Mouse (Mus musculus) embryonic facial prominence, embryonic 15.5 days (tissue): ENCODE results near the gene Mal. TPM values are rescaled to one million over a fixed set of nuclear protein-coding genes. Genes with fewer than 3 reads are reported as not detected.
"Not testable (repeated sequence)": the region's sequence is repeated elsewhere in the genome, so short reads cannot be mapped to it uniquely, and the experiment has no call there.

ENCODE experiments used
- ATAC-seq: fragments of 200-750 bp; cut with Nextera tagmentation; 2 replicates; pipeline ENCODE4 v1.8.0; 2017; ENCODE audit warnings: low read depth, moderate TSS enrichment; ENCODE audit not compliant: insufficient number of reproducible peaks, low FRiP score, low TSS enrichment
- H3K27ac ChIP-seq: fragments of 300-500 bp; sonication (generic); replicated peaks from 2 replicates; pipeline ENCODE4 v1.5.1; 2015; ENCODE audit warnings: mild to moderate bottlenecking, inconsistent platforms
- H3K27me3 ChIP-seq: fragments of 300-500 bp; sonication (generic); 2 replicates; pipeline ENCODE4 v1.6.1; 2015; ENCODE audit warnings: inconsistent platforms
- H3K36me3 ChIP-seq: fragments of 300-500 bp; sonication (generic); 2 replicates; pipeline ENCODE4 v1.6.1; 2015; ENCODE audit warnings: mild to moderate bottlenecking, inconsistent platforms
- H3K4me1 ChIP-seq: fragments of 300-500 bp; sonication (generic); 2 replicates; pipeline ENCODE4 v1.6.1; 2015; ENCODE audit warnings: inconsistent platforms
- H3K4me2 ChIP-seq: fragments of 300-500 bp; sonication (generic); replicated peaks from 2 replicates; pipeline ENCODE4 v1.6.1; 2015; ENCODE audit warnings: mild to moderate bottlenecking, inconsistent platforms
- H3K4me3 ChIP-seq: fragments of 300-500 bp; sonication (generic); replicated peaks from 2 replicates; pipeline ENCODE4 v1.5.1; 2015; ENCODE audit warnings: mild to moderate bottlenecking, inconsistent platforms
- H3K9ac ChIP-seq: fragments of 300-500 bp; sonication (generic); 2 replicates; pipeline ENCODE4 v1.6.1; 2015; ENCODE audit warnings: inconsistent platforms
- H3K9me3 ChIP-seq: fragments of 300-500 bp; sonication (generic); replicated peaks from 2 replicates; pipeline ENCODE4 v1.6.1; 2016; ENCODE audit warnings: inconsistent platforms
- WGBS: fragments of 180-500 bp; shearing (Covaris S2); methylation state at CpG from one replicate; pipeline ENCODE4 v1.1.7; 2015; 5-methylcytosine and 5-hydroxymethylcytosine counted together
- polyA plus RNA-seq: library from polyadenylated mRNA; unstranded; fragments of >200 nt; fragmentation: Nextera tagmentation; extraction: Ambion mirVana; gene quantifications from 2 replicates; pipeline ENCODE4 v1.2.1, GENCODE M21; 2015

Gene Mal
- polyA plus RNA-seq, 1 experiment from 2014 or later: 73.1 TPM

DNA sequence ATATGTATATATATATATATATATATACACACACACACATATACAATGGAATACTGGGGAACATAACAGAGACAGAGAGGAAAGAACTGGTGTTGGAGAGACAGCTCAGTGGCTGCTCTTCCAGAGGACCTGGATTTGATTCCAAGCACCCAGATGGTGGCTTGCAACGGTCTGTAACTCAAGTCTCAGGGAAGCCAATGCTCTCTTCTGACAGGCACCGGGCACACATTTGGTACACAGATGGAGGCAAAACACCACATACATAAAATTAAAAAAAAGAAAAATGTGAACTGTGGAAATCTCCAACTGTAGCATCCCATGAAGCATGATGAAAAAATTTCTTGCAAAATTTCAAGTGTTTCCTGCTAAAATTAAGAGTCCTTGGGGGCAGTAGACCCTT lies 31.7 kb downstream of the Mal start:
- Histone ChIP-seq H3K27me3 (0 out of 2 replicates have a peak, but pooled peaks cover 3% of the 10 kb centered on the region), H3K9me3 (no peaks in the 10 kb centered on the region), H3K36me3 (no peaks in the 10 kb centered on the region), H3K4me1 (no peaks in the 10 kb centered on the region), H3K27ac (no peak overlapping the region), H3K9ac (no peak overlapping the region), H3K4me2 (no peak overlapping the region), H3K4me3 (no peak overlapping the region)
- 66% methylated on average over 2 of the region's 2 CpGs for WGBS
- no peak for ATAC-seq

DNA sequence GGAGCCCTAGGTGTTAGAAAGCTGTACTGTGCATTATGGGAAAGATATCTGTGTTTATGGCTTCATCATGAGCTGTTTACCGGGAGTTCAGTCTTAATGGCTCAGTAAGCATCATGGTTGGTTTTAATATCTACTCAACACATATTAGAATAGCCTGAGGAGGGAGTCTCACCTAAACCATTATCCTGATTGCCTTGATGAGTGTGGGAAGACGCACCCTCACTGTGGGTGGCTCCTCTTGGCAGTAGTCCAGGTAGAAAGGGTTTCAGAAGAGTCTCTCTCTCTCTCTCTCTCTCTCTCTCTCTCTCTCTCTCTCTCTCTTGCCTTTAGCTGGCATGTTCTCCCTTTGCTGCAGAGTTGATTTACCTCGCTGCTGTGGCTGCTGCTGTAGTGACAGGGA lies 34.4 kb downstream of the Mal start:
- WGBS: 38% methylated on average over 3 of the region's 3 CpGs
- ATAC-seq: no peak

DNA sequence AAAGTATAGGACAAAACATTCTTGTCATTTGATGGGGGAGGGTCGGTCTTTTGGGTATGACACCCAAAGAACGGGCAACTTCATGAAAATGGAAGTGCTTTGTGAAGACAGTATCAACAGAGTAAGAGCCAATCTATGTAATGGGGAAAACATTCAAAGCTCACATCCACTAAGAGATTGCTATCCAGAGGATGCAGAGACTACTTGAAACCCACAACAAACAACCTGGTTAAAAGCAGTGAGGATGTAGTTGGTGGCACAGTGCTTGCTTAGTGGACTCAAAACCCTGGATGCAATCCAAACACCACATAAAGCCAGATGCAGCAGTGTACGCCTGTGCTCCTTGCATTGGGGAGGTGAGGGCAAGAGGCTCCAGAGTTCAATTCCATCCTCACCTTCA lies 37.2 kb downstream of the Mal start:
- H3K27me3 ChIP-seq: 0 out of 2 replicates have a peak, but pooled peaks cover 3% of the 10 kb centered on the region
- H3K9ac ChIP-seq: no peak overlapping the region
- 80% methylated on average over 3 of the region's 3 CpGs for WGBS
- no peak overlapping the region for H3K4me3 ChIP-seq
- ATAC-seq: no peak
- no peak overlapping the region for H3K27ac ChIP-seq
- no peak overlapping the region for H3K4me2 ChIP-seq
- H3K9me3 ChIP-seq: no peaks in the 10 kb centered on the region
- no peaks in the 10 kb centered on the region for H3K36me3 ChIP-seq
- H3K4me1 ChIP-seq: no peaks in the 10 kb centered on the region

More for the DNA sequence above, 34.4 kb downstream of the Mal start:
- Histone ChIP-seq H3K36me3 (no peaks in the 10 kb centered on the region), H3K4me1 (no peaks in the 10 kb centered on the region), H3K9me3 (no peaks in the 10 kb centered on the region), H3K27me3 (0 out of 2 replicates have a peak, but pooled peaks cover 3% of the 10 kb centered on the region), H3K27ac (no peak overlapping the region), H3K4me2 (no peak overlapping the region), H3K9ac (no peak overlapping the region), H3K4me3 (no peak overlapping the region)

DNA sequence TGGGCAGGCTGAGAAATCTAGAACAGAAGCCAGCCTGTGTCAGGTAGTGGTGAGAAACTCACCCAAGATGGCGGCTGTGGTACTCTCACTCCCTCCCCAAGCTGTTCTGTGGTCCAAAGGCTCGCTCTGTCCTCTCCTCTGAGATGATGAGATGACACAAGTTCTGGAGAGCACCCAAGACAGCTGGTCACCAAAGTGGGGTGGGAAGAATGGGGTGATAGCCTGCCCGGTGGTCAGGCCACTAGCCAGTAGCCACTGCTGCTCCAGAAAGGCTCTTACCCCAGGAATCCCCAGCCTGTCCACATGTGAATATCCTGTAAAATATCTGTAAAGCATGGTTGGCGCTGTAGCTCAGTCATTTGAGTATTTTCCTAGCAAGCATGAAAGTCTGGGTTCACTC lies 44.2 kb downstream of the Mal start:
- no peaks in the 10 kb centered on the region for H3K27me3 ChIP-seq
- no peak overlapping the region for H3K4me3 ChIP-seq
- ATAC-seq: no peak
- H3K9me3 ChIP-seq: no peaks in the 10 kb centered on the region
- H3K27ac ChIP-seq: no peak overlapping the region
- 89% methylated on average over 4 of the region's 4 CpGs for WGBS
- H3K9ac ChIP-seq: no peak overlapping the region
- H3K36me3 ChIP-seq: no peaks in the 10 kb centered on the region
- H3K4me1 ChIP-seq: 0 out of 2 replicates have a peak, but pooled peaks cover 3% of the 10 kb centered on the region
- H3K4me2 ChIP-seq: no peak overlapping the region

DNA sequence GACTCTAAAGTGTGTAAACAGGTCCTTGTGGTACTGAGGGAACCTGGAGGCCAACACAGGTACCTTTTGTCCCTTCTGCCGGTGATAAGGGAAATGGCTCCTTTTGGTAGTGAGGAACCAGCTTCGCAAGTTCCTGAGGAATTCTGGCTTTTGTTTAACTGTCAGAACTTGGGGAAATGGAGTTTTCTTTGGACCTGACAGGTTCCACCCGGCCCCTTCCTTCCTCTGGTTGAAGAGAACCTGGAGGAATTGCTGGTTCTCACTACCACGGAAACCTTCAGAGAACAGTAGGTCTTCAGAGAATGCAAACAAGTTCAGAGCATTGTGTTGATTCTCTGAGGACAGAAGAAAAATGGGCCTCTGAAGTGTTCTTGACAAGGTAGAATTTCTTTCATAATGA lies 45.1 kb downstream of the Mal start:
- peaks cover 4% of the 10 kb centered on the region; the same call in 1 of the 2 replicates for H3K36me3 ChIP-seq
- no peak for ATAC-seq
- no peak overlapping the region for H3K9ac ChIP-seq
- 83% methylated on average over 4 of the region's 4 CpGs for WGBS
- H3K9me3 ChIP-seq: no peaks in the 10 kb centered on the region
- H3K4me3 ChIP-seq: no peak overlapping the region
- H3K4me2 ChIP-seq: no peak overlapping the region
- H3K27me3 ChIP-seq: no peaks in the 10 kb centered on the region
- H3K27ac ChIP-seq: no peak overlapping the region
- H3K4me1 ChIP-seq: 0 out of 2 replicates have a peak, but pooled peaks cover 3% of the 10 kb centered on the region

DNA sequence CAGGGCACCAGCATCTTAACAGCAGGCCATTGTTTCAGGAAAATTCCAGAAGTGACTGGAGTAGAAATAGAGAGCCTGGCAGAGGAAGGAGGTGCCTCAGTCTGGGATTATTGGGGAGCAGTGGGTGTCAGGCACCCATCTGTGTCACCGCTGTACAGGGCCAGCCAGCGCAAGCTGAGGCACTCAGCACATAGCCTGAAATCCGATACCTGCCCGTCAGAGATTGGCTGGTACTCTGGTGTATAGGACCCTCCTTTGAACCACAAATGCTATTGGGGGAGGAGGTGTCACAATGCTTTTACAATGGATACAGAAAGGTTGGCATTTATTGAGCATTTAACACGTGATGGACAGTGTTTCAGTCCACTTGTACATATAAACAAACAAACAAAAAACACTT lies 47.5 kb downstream of the Mal start:
- H3K27ac ChIP-seq: no peak overlapping the region
- no peak for ATAC-seq
- H3K36me3 ChIP-seq: peaks cover 25% of the 10 kb centered on the region
- no peaks in the 10 kb centered on the region for H3K9me3 ChIP-seq
- H3K27me3 ChIP-seq: no peaks in the 10 kb centered on the region
- H3K9ac ChIP-seq: no peak overlapping the region
- H3K4me2 ChIP-seq: no peak overlapping the region
- H3K4me1 ChIP-seq: 0 out of 2 replicates have a peak, but pooled peaks cover 3% of the 10 kb centered on the region
- WGBS: 3% methylated on average over 5 of the region's 5 CpGs
- no peak overlapping the region for H3K4me3 ChIP-seq

DNA sequence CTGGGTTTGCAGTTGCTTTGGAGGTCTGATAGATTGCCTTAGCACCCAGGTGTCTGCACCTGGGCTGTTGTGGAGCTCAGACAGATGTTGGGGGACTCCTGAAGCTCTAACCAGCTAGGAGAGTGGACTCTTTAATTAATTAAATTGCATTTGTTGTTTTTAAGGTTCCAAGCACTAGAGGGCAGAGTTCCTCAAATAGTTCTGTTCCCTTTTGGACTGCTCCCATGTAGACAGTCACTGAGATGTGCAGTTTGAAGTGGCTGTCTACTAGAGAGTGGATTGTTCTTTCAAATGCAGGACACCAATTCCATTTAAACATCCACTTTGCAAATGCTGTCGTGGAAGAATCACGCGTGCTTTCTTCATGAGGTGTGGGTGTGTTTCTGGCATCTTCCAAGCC lies 48.3 kb downstream of the Mal start:
- 0 out of 2 replicates have a peak, but pooled peaks cover 3% of the 10 kb centered on the region for H3K4me1 ChIP-seq
- no peaks in the 10 kb centered on the region for H3K27me3 ChIP-seq
- WGBS: 35% methylated on average over 3 of the region's 3 CpGs
- H3K4me3 ChIP-seq: no peak overlapping the region
- no peak overlapping the region for H3K9ac ChIP-seq
- peaks cover 30% of the 10 kb centered on the region for H3K36me3 ChIP-seq
- H3K9me3 ChIP-seq: no peaks in the 10 kb centered on the region
- H3K27ac ChIP-seq: no peak overlapping the region
- no peak for ATAC-seq
- H3K4me2 ChIP-seq: no peak overlapping the region

DNA sequence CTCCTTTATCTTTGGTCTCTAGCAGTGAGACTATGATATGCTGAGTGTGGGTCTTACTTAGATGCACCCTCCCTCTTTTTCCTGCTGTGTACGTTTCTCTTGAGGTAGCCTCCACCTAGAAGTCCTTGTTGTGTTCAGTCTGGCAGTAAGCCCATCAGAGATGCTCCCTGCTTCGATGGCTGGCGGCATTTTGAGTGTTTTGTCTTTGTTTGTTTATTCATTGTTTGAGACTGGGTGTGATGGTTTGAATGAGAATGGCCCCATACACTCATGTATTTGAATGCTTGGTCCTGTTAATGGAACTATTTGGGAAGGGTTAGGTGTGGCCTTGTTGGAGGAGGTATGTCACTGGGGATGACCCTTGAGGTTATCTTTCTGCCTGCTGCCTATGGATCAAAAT lies 51.3 kb downstream of the Mal start:
- 87% methylated on average over 3 of the region's 3 CpGs for WGBS
- H3K27me3 ChIP-seq: no peaks in the 10 kb centered on the region

DNA sequence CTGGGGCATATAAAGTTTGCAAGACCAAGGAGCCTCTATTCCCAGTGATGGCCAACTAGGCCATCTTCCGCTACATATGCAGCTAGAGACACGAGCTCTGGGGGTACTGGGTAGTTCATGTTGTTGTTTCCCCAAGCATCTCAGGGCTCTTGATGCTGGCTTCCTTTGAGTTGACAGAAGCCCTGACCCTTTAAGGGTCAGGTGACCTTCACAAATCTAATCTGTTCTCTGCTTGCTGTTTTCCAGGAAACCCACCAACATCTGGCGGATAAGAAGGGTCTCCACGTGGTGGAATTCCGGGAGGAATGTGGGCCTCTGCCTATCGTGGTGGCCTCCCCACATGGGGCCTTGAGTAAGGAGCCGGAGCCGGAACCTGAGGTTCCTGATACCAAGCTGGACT lies 53.1 kb downstream of the Mal start:
- H3K36me3 ChIP-seq: peaks cover 77% of the 10 kb centered on the region
- ATAC-seq, H3K9me3 ChIP-seq, H3K9ac ChIP-seq, H3K4me1 ChIP-seq, H3K27ac ChIP-seq, H3K4me2 ChIP-seq, H3K27me3 ChIP-seq, H3K4me3 ChIP-seq: not testable (repeated sequence)
- WGBS: 83% methylated on average over 6 of the region's 8 CpGs

More for the DNA sequence above, 51.3 kb downstream of the Mal start:
- no peak for ATAC-seq
- no peak overlapping the region for H3K4me2 ChIP-seq
- H3K9ac ChIP-seq: no peak overlapping the region
- H3K36me3 ChIP-seq: peaks cover 58% of the 10 kb centered on the region
- no peak overlapping the region for H3K27ac ChIP-seq
- 0 out of 2 replicates have a peak, but pooled peaks cover 3% of the 10 kb centered on the region for H3K4me1 ChIP-seq
- no peak overlapping the region for H3K4me3 ChIP-seq
- no peaks in the 10 kb centered on the region for H3K9me3 ChIP-seq

DNA sequence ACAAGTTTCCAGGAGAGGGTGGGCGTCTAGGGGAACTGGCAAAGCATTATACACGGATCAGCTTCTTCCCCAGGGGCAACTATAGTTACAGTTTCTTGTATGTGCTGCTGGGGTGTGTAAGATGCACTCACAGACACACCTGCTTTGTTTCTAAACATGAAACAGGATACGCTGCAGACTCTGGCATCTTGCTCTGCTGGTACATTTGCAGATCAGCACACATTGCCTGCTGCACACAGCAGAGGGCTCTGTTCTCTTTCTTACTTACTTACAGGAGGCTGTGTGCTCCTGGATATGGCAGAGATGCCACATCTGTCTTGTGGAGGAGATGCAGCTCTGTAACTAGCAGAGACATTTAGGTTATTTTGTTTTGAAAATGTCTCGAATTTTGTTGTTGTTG lies 65.7 kb downstream of the Mal start:
- Histone ChIP-seq H3K36me3 (peaks cover 34% of the 10 kb centered on the region), H3K27ac (no peak overlapping the region; the same call in 1 of the 2 replicates), H3K4me2 (no peak overlapping the region), H3K9me3 (no peaks in the 10 kb centered on the region), H3K4me3 (no peak overlapping the region), H3K4me1 (peaks cover 17% of the 10 kb centered on the region), H3K27me3 (no peaks in the 10 kb centered on the region), H3K9ac (no peak overlapping the region)
- WGBS: 49% methylated on average over 4 of the region's 4 CpGs
- ATAC-seq: no peak

DNA sequence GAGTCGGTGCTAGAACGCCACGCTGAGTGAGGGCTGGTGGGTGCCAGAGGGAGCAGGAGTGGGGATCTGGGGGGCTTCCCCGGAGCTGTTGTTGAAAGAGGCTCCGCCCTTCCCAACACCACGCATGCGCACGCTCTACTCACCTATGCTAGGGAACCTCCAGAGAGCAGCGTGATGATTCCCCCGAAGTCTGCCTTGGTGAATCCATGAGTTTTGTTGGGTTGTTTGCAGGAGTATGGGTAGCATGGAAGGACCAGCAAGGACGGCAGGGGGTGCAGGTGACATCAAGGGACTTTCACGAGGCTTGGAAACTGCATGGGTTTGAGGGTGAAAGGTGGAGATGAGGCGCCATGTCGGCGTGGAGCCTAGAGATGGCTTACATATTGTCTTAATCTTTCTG lies 66.3 kb downstream of the Mal start:
- 73% methylated on average over 15 of the region's 15 CpGs for WGBS
- Histone ChIP-seq H3K4me2 (no peak overlapping the region), H3K4me1 (peaks cover 17% of the 10 kb centered on the region), H3K36me3 (peaks cover 31% of the 10 kb centered on the region), H3K27ac (no peak overlapping the region; the same call in 1 of the 2 replicates), H3K27me3 (no peaks in the 10 kb centered on the region), H3K4me3 (no peak overlapping the region), H3K9ac (no peak overlapping the region), H3K9me3 (no peaks in the 10 kb centered on the region)
- no peak for ATAC-seq

DNA sequence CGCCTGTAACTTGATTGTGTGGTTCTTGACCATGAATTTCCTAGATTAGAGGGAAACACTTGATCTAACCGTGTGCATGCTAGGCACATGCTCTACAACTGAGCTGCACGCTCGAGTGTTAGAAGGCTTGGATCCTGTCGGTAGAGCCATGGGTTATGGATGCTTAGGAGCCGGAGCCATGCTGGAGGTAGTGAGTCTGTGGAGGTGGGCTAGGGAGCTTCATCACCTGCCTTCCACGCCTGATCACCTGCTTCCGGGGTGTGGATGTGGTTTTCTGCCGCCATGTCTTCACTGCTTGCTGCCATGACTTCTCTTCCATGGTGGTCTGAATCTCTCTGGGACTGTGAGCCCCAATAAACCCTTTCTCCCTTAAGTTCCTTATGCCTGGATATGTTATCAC lies 67.6 kb downstream of the Mal start:
- no peak for ATAC-seq
- 92% methylated on average over 9 of the region's 9 CpGs for WGBS
- H3K4me2 ChIP-seq: no peak overlapping the region

More for the DNA sequence above, 67.6 kb downstream of the Mal start:
- no peaks in the 10 kb centered on the region for H3K27me3 ChIP-seq
- no peak overlapping the region for H3K27ac ChIP-seq
- no peaks in the 10 kb centered on the region for H3K9me3 ChIP-seq
- no peak overlapping the region for H3K4me3 ChIP-seq
- peaks cover 18% of the 10 kb centered on the region; the same call in 1 of the 2 replicates for H3K36me3 ChIP-seq
- peaks cover 21% of the 10 kb centered on the region for H3K4me1 ChIP-seq
- H3K9ac ChIP-seq: no peak overlapping the region
